Mouse (Mus musculus): Measurements from ENCODE around the gene Ccdc82.

DNA sequence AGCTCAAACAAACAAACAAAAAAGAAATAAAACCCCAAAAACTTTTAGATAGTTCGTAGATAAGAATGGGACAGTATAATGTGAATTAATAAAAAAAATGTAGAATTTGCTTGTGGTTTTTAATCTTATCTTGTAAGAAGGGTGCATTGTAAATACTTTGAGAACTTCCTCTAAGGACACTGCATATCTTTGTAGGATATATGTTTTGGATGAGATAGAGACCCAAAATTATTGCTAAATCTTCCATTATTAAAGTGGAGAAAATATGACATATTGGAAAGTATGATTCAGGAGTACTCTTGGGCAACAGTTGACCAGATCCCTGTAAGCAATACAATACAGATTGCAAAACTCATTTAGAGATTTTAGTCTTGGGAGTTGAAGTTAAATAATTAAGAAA lies 26.5 kb downstream of the Ccdc82 start:
- TF ChIP-seq GATA1 (IDR thresholded peaks at IDR 0.05; ENCODE audit: low read length), result no peak
- no peak for TF ChIP-seq TAL1 (IDR thresholded peaks at IDR 0.05; ENCODE audit: low read length)

All from erythroblast, embryonic 14.5 days (primary cell).